Mouse (Mus musculus): Measurements from ENCODE around the gene Ogfod1.

DNA sequence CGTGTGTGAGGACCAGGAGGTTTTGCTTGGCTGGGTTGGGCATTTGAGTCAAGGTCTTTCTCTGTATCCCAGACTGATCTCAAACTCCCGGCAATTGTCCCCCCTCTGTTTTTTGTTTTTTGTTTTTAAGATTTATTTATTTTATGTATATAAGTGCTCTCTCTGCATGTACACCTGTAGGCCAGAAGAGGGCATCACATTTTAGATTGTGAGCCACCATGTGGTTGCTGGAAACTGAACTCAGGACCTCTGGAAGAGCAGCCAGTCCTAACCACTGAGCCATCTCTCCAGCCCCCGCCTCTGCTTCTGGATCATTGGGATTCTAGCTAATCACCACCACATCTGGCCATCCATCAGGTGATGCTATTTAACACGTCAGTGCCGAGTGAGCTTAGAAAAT lies 72.8 kb downstream of the Ogfod1 start:
- TF ChIP-seq POLR2A (IDR thresholded peaks at IDR 0.05; ENCODE audit: borderline replicate concordance, insufficient read depth, low read length) (no peak), CTCF (IDR thresholded peaks at IDR 0.05; ENCODE audit: borderline replicate concordance, insufficient read depth, low read depth, low read length) (no peak)
